Mouse (Mus musculus) spleen, postnatal 36 days (tissue): Measurements from ENCODE around the gene Cdh13.

Experiments
- DNase-seq, 2 experiments: peaks; one replicate each; pipeline ENCODE4 v3.0.0; 2022; ENCODE audit warnings: low spot score in 2 of 2, mixed read lengths in 1 of 2

Cdh13 gene

GRCm38 (mm10) chr8:118296477-118296876 is 12.9 kb downstream of the Cdh13 start:
- no peak for DNase-seq

- no peak for DNase-seq
Observed at GRCm38 (mm10) chr8:118306957-118307356, 23.4 kb downstream of the Cdh13 start.

- no peak for DNase-seq
Observed at GRCm38 (mm10) chr8:118309106-118309505, 25.6 kb downstream of the Cdh13 start.

- DNase-seq: no peak
Observed at GRCm38 (mm10) chr8:118313426-118314187, 30.1 kb downstream of the Cdh13 start.

- no peak for DNase-seq
Observed at GRCm38 (mm10) chr8:118314188-118314563, 30.6 kb downstream of the Cdh13 start.

- no peak for DNase-seq
Observed at GRCm38 (mm10) chr8:118314932-118315331, 31.4 kb downstream of the Cdh13 start.

GRCm38 (mm10) chr8:118316440-118316839 is 32.9 kb downstream of the Cdh13 start:
- no peak for DNase-seq

GRCm38 (mm10) chr8:118320566-118320965 is 37.0 kb downstream of the Cdh13 start:
- DNase-seq: no peak

GRCm38 (mm10) chr8:118323421-118323820 is 39.9 kb downstream of the Cdh13 start:
- no peak for DNase-seq

GRCm38 (mm10) chr8:118334933-118335332 is 51.4 kb downstream of the Cdh13 start:
- no peak for DNase-seq

GRCm38 (mm10) chr8:118339711-118340110 is 56.2 kb downstream of the Cdh13 start:
- no peak for DNase-seq

- DNase-seq: no peak
Observed at GRCm38 (mm10) chr8:118343267-118343666, 59.7 kb downstream of the Cdh13 start.

GRCm38 (mm10) chr8:118348710-118349489 is 65.4 kb downstream of the Cdh13 start:
- DNase-seq: no peak

- no peak for DNase-seq
Observed at GRCm38 (mm10) chr8:118350136-118350535, 66.6 kb downstream of the Cdh13 start.

GRCm38 (mm10) chr8:118353022-118353421 is 69.5 kb downstream of the Cdh13 start:
- DNase-seq: no peak

GRCm38 (mm10) chr8:118357067-118357466 is 73.5 kb downstream of the Cdh13 start:
- DNase-seq: no peak

- no peak for DNase-seq
Observed at GRCm38 (mm10) chr8:118357596-118357995, 74.1 kb downstream of the Cdh13 start.

GRCm38 (mm10) chr8:118363781-118364180 is 80.2 kb downstream of the Cdh13 start:
- DNase-seq: no peak

GRCm38 (mm10) chr8:118373092-118373491 is 89.6 kb downstream of the Cdh13 start:
- DNase-seq: no peak

GRCm38 (mm10) chr8:118374738-118375137 is 91.2 kb downstream of the Cdh13 start:
- DNase-seq: no peak

GRCm38 (mm10) chr8:118376791-118377190 is 93.3 kb downstream of the Cdh13 start:
- no peak for DNase-seq

- DNase-seq: no peak
Observed at GRCm38 (mm10) chr8:118378985-118379384, 95.5 kb downstream of the Cdh13 start.

- DNase-seq: no peak
Observed at GRCm38 (mm10) chr8:118379657-118380056, 96.1 kb downstream of the Cdh13 start.
